Mouse (Mus musculus): ENCODE data around the gene Ano9. TPM values are rescaled to one million over a fixed set of nuclear protein-coding genes. Genes with fewer than 3 reads are reported as not detected.

The Ano9 gene
- polyA plus RNA-seq, 1 experiment from 2014 or later = 20.3 TPM

GRCm38 (mm10) chr7:141078876-141079275, 38.7 kb downstream of the Ano9 start:
- H3K27me3 ChIP-seq (replicated peaks; ENCODE audit: control insufficient read depth, insufficient read depth, low read length) = no peaks in the 10 kb centered on the region
- no peak overlapping the region for H3K9ac ChIP-seq (ENCODE audit: low read length)
- WGBS = 78% methylated on average over 4 of the region's 4 CpGs
- ATAC-seq (replicated peaks; ENCODE audit: low FRiP score, low TSS enrichment, low read depth) (no peak), DNase-seq (ENCODE audit: low spot score) (no peak)
- no peak overlapping the region for H3K4me3 ChIP-seq (ENCODE audit: low read depth, low read length)
- no peaks in the 10 kb centered on the region for H3K4me1 ChIP-seq (replicated peaks; ENCODE audit: control insufficient read depth, insufficient read depth, low read length)
- H3K36me3 ChIP-seq (ENCODE audit: control insufficient read depth, insufficient read depth, low read length) = no peaks in the 10 kb centered on the region
- 0 out of 2 replicates have a peak, but pooled peaks cover 3% of the 10 kb centered on the region for H3K9me3 ChIP-seq (ENCODE audit: control insufficient read depth, low read length)
- no peak overlapping the region for H3K4me2 ChIP-seq (ENCODE audit: low read length)
- H3K27ac ChIP-seq (ENCODE audit: low read depth) = no peak overlapping the region

DNA sequence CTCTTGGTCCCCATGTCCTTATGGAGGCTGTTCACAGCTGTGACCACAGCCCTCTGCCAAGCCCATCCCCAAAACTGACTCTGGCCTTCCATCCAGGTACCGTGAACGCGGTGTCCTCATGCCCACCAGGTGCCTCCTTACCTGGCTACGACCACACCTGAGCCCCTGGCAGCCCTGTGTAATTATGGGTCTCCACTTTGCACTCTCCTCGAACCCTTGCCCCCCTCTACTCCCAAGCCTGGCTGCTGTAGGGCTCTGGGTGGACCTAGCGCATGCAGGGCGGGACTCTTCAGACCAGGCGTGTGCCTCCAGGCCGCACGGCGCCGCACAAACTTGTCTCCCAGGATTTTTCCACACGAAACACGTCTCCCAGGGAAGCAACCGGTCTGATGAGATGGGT, 39.8 kb downstream of the Ano9 start, which contains the start of gene Pkp3:
Gene Pkp3 (plus strand): TSS at position 378 of the 400 bp plus-strand sequence.
- Histone ChIP-seq H3K27ac (ENCODE audit: low read depth) (no peak within 1 kb of the TSS), H3K9me3 (ENCODE audit: control insufficient read depth, low read length) (no peaks in the 10 kb centered on the region), H3K27me3 (replicated peaks; ENCODE audit: control insufficient read depth, insufficient read depth, low read length) (no peaks in the 10 kb centered on the region), H3K4me1 (replicated peaks; ENCODE audit: control insufficient read depth, insufficient read depth, low read length) (no peaks in the 10 kb centered on the region), H3K36me3 (ENCODE audit: control insufficient read depth, insufficient read depth, low read length) (no peaks in the 10 kb centered on the region), H3K4me2 (ENCODE audit: low read length) (no peak within 1 kb of the TSS), H3K9ac (ENCODE audit: low read length) (no peak within 1 kb of the TSS), H3K4me3 (ENCODE audit: low read depth, low read length) (no peak within 1 kb of the TSS)
- no peak for ATAC-seq (replicated peaks; ENCODE audit: low FRiP score, low TSS enrichment, low read depth)
- no peak for DNase-seq (ENCODE audit: low spot score)
- WGBS = 94% methylated on average over 15 of the region's 15 CpGs

GRCm38 (mm10) chr7:141073782-141074181, 43.8 kb downstream of the Ano9 start:
- WGBS = 79% methylated on average over 4 of the region's 4 CpGs
- Histone ChIP-seq H3K9me3 (ENCODE audit: control insufficient read depth, low read length) (no peaks in the 10 kb centered on the region), H3K9ac (ENCODE audit: low read length) (no peak overlapping the region), H3K27me3 (replicated peaks; ENCODE audit: control insufficient read depth, insufficient read depth, low read length) (peaks cover 15% of the 10 kb centered on the region), H3K36me3 (ENCODE audit: control insufficient read depth, insufficient read depth, low read length) (0 out of 2 replicates have a peak, but pooled peaks cover 1% of the 10 kb centered on the region), H3K27ac (ENCODE audit: low read depth) (no peak overlapping the region), H3K4me3 (ENCODE audit: low read depth, low read length) (no peak overlapping the region), H3K4me2 (ENCODE audit: low read length) (no peak overlapping the region), H3K4me1 (replicated peaks; ENCODE audit: control insufficient read depth, insufficient read depth, low read length) (0 out of 2 replicates have a peak, but pooled peaks cover 5% of the 10 kb centered on the region)
- DNase-seq (ENCODE audit: low spot score) (no peak), ATAC-seq (replicated peaks; ENCODE audit: low FRiP score, low TSS enrichment, low read depth) (no peak)

DNA sequence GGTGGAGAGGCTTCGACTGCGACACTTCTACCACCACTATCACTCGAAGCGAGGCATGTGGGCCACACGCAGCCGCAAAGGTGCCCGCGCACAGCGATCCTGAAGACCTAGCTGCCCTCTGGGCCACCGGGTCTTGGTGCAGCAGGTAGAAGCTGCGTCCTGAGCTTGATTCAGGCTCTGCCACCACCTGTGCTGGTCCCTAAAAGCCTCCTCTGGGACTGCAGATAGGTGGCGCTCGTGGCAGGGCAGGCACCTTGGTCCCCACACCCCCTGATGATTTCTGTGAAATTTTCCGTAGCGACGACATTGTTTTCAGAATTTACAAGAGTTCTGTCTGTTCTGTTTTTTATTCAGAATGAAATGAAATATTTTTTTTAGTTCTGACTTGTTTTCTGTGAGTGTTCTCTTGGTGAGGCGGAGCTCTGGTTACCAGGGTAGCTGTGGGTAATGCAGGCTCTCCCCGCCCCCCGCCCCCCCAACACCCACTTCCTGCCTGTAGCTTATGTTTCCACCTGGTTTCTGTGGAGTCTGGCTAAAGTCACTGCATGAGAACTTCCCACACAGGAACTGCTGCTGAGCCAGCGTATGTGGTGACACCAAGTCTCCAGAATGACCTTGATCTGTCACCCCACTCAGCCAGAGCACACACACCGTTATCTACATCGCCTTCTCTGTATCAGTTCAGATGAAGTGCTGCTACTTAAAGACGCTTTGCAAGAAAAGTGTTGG, 45.4 kb downstream of the Ano9 start:
- Histone ChIP-seq H3K9ac (ENCODE audit: low read length) (no peak overlapping the region), H3K4me1 (replicated peaks; ENCODE audit: control insufficient read depth, insufficient read depth, low read length) (0 out of 2 replicates have a peak, but pooled peaks cover 5% of the 10 kb centered on the region), H3K27ac (ENCODE audit: low read depth) (no peak overlapping the region), H3K4me2 (ENCODE audit: low read length) (no peak overlapping the region), H3K9me3 (ENCODE audit: control insufficient read depth, low read length) (no peaks in the 10 kb centered on the region), H3K4me3 (ENCODE audit: low read depth, low read length) (no peak overlapping the region), H3K36me3 (ENCODE audit: control insufficient read depth, insufficient read depth, low read length) (0 out of 2 replicates have a peak, but pooled peaks cover 8% of the 10 kb centered on the region), H3K27me3 (replicated peaks; ENCODE audit: control insufficient read depth, insufficient read depth, low read length) (peaks cover 15% of the 10 kb centered on the region)
- DNase-seq (ENCODE audit: low spot score) = no peak
- WGBS = 30% methylated on average over 23 of the region's 23 CpGs
- no peak for ATAC-seq (replicated peaks; ENCODE audit: low FRiP score, low TSS enrichment, low read depth)

GRCm38 (mm10) chr7:141070058-141070862, 47.3 kb downstream of the Ano9 start:
- ATAC-seq (replicated peaks; ENCODE audit: low FRiP score, low TSS enrichment, low read depth) = peak; percentile 28
- under 1% methylated on average over 51 of the region's 51 CpGs for WGBS
- peaks cover 15% of the 10 kb centered on the region for H3K27me3 ChIP-seq (replicated peaks; ENCODE audit: control insufficient read depth, insufficient read depth, low read length)
- no peaks in the 10 kb centered on the region for H3K9me3 ChIP-seq (ENCODE audit: control insufficient read depth, low read length)
- DNase-seq (ENCODE audit: low spot score) = peak; percentile 95
- H3K4me3 ChIP-seq (ENCODE audit: low read depth, low read length) = peak overlapping the region; percentile 34
- H3K9ac ChIP-seq (ENCODE audit: low read length) = peak overlapping the region; percentile 43
- H3K36me3 ChIP-seq (ENCODE audit: control insufficient read depth, insufficient read depth, low read length) = peaks cover 8% of the 10 kb centered on the region; the same call in 1 of the 2 replicates
- peak overlapping the region; percentile 81 for H3K4me2 ChIP-seq (ENCODE audit: low read length)
- 0 out of 2 replicates have a peak, but pooled peaks cover 5% of the 10 kb centered on the region for H3K4me1 ChIP-seq (replicated peaks; ENCODE audit: control insufficient read depth, insufficient read depth, low read length)
- H3K27ac ChIP-seq (ENCODE audit: low read depth) = no peak overlapping the region

DNA sequence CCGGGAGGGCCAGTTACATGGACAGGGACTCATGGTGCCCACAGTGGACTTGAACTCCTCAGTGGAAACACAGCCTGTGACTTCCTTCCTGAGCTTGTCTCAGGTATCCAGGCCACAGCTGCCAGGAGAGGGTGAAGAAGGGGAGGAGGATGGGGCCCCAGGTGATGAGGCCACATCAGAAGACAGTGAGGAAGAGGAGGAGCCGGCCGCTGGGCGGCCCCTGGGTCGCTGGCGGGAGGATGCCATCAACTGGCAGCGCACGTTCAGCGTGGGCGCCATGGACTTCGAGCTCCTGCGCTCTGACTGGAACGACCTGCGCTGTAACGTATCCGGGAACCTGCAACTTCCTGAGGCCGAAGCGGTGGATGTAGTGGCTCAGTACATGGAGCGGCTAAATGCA, 49.3 kb downstream of the Ano9 start:
- no peak overlapping the region for H3K4me3 ChIP-seq (ENCODE audit: low read depth, low read length)
- no peaks in the 10 kb centered on the region for H3K9me3 ChIP-seq (ENCODE audit: control insufficient read depth, low read length)
- no peak overlapping the region for H3K9ac ChIP-seq (ENCODE audit: low read length)
- no peak overlapping the region for H3K27ac ChIP-seq (ENCODE audit: low read depth)
- ATAC-seq (replicated peaks; ENCODE audit: low FRiP score, low TSS enrichment, low read depth) (no peak), DNase-seq (ENCODE audit: low spot score) (no peak)
- H3K36me3 ChIP-seq (ENCODE audit: control insufficient read depth, insufficient read depth, low read length) = peaks cover 23% of the 10 kb centered on the region
- H3K4me1 ChIP-seq (replicated peaks; ENCODE audit: control insufficient read depth, insufficient read depth, low read length) = 0 out of 2 replicates have a peak, but pooled peaks cover 8% of the 10 kb centered on the region
- H3K27me3 ChIP-seq (replicated peaks; ENCODE audit: control insufficient read depth, insufficient read depth, low read length) = peaks cover 15% of the 10 kb centered on the region
- H3K4me2 ChIP-seq (ENCODE audit: low read length) = no peak overlapping the region
- 76% methylated on average over 19 of the region's 19 CpGs for WGBS

DNA sequence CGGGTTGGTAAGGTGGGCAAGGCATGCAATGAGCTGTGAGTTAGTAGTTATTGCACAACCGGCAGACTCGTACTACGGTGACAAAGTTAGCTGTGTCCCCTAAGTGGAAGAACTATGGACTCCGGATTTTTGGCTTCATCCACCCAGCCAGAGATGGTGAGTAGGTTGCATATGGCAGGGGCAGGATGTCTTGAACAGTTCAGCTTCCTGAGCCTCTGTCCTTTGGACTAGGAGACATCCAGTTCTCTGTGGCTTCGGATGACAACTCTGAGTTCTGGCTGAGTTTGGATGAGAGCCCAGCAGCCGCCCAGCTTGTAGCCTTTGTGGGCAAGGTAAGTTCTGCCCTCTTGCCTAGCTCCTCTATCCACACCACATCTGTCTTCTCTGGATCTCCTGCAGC, 53.0 kb downstream of the Ano9 start:
- DNase-seq (ENCODE audit: low spot score) (no peak), ATAC-seq (replicated peaks; ENCODE audit: low FRiP score, low TSS enrichment, low read depth) (no peak)
- no peak overlapping the region for H3K27ac ChIP-seq (ENCODE audit: low read depth)
- WGBS = 90% methylated on average over 7 of the region's 7 CpGs
- no peaks in the 10 kb centered on the region for H3K9me3 ChIP-seq (ENCODE audit: control insufficient read depth, low read length)
- no peak overlapping the region for H3K4me2 ChIP-seq (ENCODE audit: low read length)
- H3K27me3 ChIP-seq (replicated peaks; ENCODE audit: control insufficient read depth, insufficient read depth, low read length) = no peaks in the 10 kb centered on the region
- H3K36me3 ChIP-seq (ENCODE audit: control insufficient read depth, insufficient read depth, low read length) = peaks cover 23% of the 10 kb centered on the region
- H3K4me1 ChIP-seq (replicated peaks; ENCODE audit: control insufficient read depth, insufficient read depth, low read length) = peaks cover 15% of the 10 kb centered on the region; the same call in 1 of the 2 replicates
- no peak overlapping the region for H3K9ac ChIP-seq (ENCODE audit: low read length)
- no peak overlapping the region for H3K4me3 ChIP-seq (ENCODE audit: low read depth, low read length)

- H3K9ac ChIP-seq (ENCODE audit: low read length) = no peak overlapping the region
- no peaks in the 10 kb centered on the region for H3K27me3 ChIP-seq (replicated peaks; ENCODE audit: control insufficient read depth, insufficient read depth, low read length)
- no peak overlapping the region for H3K27ac ChIP-seq (ENCODE audit: low read depth)
- DNase-seq (ENCODE audit: low spot score) (no peak), ATAC-seq (replicated peaks; ENCODE audit: low FRiP score, low TSS enrichment, low read depth) (peak; percentile 20; the same call in 1 of the 2 replicates)
- H3K4me2 ChIP-seq (ENCODE audit: low read length) = no peak overlapping the region
- H3K4me3 ChIP-seq (ENCODE audit: low read depth, low read length) = no peak overlapping the region
- 68% methylated on average over 7 of the region's 7 CpGs for WGBS
- H3K36me3 ChIP-seq (ENCODE audit: control insufficient read depth, insufficient read depth, low read length) = peaks cover 23% of the 10 kb centered on the region
- H3K9me3 ChIP-seq (ENCODE audit: control insufficient read depth, low read length) = no peaks in the 10 kb centered on the region
- H3K4me1 ChIP-seq (replicated peaks; ENCODE audit: control insufficient read depth, insufficient read depth, low read length) = peaks cover 15% of the 10 kb centered on the region; the same call in 1 of the 2 replicates
Observed at GRCm38 (mm10) chr7:141064175-141064574, 53.4 kb downstream of the Ano9 start.
